Mouse (Mus musculus): Measurements from ENCODE around the gene Cacng7.

DNA sequence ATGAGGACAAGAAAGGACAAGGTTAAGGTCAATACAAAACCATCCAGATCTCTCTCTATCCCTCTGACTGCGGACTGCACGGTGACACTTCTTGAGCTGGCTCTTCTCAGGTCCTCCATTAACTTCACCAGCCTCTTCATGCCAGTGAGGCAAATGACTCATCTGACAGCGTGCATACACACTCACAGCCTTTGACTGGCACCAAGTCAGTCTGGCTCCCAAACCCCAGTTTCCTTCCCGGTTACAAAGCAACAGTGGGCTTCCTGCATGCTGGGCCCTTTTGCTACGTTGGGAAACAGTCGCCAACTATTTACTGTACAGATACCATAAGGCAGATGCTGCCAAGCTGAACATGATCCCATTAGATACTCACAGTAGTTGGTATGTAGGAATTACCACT lies 36.4 kb downstream of the Cacng7 start:
- TF ChIP-seq POLR2A (IDR thresholded peaks at IDR 0.05; ENCODE audit: insufficient read length, low read depth) (no peak), MAX (IDR thresholded peaks at IDR 0.05; ENCODE audit: low read depth) (no peak), REST (IDR thresholded peaks at IDR 0.05; ENCODE audit: insufficient read depth, insufficient read length) (no peak), USF1 (IDR thresholded peaks at IDR 0.05; ENCODE audit: low read depth) (no peak), POLR2AphosphoS2 (IDR thresholded peaks at IDR 0.05; ENCODE audit: insufficient read length, low read depth) (no peak), TCF12 (IDR thresholded peaks at IDR 0.05; ENCODE audit: insufficient read depth, poor library complexity, severe bottlenecking) (no peak), SRF (IDR thresholded peaks at IDR 0.05; ENCODE audit: control insufficient read depth, insufficient read length, low read depth) (no peak), E2F4 (IDR thresholded peaks at IDR 0.05; ENCODE audit: insufficient read depth) (no peak)
